Mouse (Mus musculus) thymus, postnatal 25 days (tissue): ENCODE results near the gene Nr4a3.
A peak's percentile ranks its signal among the peaks of the same experiment; 100 is the strongest.

ENCODE experiments used
- DNase-seq: peaks from one replicate; pipeline ENCODE4 v3.0.0; 2022

Gene Nr4a3

DNA sequence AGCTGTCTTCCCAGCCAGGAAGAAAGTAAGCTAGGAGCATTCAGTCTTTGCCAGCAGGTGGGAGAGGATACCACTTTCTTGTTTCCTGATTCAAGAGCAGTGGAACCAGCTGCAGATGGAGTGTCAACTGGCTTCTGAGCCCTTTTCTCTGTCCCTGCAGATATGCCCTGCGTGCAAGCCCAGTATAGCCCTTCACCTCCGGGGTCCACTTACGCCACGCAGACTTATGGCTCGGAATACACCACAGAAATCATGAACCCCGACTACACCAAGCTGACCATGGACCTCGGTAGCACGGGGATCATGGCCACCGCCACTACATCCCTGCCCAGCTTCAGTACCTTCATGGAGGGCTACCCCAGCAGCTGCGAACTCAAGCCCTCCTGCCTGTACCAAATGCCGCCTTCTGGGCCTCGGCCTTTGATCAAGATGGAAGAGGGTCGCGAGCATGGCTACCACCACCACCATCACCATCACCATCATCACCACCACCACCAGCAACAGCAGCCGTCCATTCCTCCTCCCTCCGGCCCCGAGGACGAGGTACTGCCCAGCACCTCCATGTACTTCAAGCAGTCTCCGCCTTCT lies 6.2 kb downstream of the Nr4a3 start:
- DNase-seq: no peak

DNA sequence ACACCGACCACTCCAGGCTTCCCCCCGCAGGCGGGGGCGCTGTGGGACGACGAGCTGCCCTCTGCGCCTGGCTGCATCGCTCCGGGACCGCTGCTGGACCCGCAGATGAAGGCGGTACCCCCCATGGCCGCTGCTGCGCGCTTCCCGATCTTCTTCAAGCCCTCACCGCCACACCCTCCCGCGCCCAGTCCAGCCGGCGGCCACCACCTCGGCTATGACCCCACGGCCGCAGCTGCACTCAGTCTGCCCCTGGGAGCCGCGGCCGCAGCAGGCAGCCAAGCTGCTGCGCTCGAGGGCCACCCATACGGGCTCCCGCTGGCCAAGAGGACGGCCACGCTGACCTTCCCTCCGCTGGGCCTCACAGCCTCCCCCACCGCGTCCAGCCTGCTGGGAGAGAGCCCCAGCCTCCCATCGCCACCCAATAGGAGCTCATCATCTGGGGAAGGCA lies 6.7 kb downstream of the Nr4a3 start:
- no peak for DNase-seq

DNA sequence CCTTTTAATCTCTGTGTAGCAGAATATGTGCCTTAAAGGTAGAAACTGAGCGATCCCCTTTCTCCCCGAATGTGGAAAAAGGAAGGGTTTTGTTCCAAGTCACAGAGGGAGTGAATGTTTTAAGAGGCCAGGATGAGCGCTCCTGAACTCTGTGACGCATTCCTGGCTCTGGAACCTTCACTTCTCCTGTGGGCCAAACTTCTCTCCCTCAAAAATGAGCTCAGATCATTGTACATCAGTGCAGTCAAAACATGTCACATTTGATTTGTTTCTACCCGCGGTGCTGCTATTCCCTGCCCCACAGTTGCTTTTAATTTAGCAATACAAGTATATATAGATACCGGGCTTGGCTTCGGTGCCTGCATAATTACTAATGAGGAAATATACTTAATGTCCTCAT lies 16.8 kb downstream of the Nr4a3 start:
- DNase-seq: no peak

DNA sequence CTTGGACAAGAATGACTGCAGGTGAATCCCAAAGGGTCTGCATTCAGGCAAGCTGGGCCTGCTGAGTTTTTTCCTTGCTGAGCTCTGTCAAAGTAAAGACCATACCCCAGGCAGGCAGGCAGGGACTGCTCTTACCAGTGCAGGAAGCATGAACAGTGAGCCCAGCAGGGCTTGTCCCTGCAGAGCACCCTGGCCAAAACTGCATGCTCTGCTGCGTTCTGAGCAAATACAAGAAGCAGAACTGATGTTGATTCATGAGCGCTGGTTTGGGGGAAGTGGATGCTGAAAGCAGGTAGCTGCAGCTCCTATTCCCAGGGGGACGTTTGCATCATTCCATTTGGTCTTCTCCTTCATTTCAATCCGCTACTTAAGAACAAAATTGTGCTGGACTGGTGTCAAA lies 19.4 kb downstream of the Nr4a3 start:
- no peak for DNase-seq

DNA sequence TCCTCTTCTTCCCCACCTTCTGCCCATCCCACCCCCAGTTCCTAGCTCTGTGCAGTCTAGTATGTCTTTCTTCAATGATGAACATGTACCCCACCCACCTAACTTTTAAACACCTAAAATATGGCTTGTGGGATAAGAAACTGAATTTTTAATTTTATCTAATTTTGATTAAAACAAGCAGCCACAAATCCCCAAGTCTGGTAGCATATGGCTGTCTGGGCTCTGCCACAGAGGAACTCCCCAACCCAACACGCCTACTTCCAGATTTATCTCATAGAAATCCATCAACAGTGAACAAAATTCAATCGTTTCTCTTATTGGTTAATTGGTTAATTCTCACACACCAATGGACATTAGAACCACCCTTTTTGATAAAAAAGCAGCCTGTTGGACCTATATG lies 21.7 kb downstream of the Nr4a3 start:
- no peak for DNase-seq

DNA sequence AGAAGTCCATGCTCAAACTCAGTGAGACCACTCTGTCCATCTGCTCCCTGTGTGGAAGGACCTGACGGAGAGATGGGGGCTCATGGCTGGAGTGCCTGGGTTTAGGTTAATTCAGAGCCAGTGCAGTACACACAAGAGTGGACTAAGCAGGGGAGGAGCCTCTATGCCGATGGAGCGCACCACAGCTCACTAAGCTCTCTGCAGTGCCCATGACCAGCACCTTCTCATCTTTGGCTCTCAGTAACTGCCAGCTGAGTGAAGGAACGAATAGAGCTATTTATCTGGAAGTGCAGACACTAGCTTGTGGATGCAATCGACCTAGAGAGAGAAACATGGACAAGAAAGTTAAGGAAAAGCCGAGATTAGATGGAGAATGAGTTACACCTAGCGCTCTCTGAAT lies 24.2 kb downstream of the Nr4a3 start:
- DNase-seq: no peak

DNA sequence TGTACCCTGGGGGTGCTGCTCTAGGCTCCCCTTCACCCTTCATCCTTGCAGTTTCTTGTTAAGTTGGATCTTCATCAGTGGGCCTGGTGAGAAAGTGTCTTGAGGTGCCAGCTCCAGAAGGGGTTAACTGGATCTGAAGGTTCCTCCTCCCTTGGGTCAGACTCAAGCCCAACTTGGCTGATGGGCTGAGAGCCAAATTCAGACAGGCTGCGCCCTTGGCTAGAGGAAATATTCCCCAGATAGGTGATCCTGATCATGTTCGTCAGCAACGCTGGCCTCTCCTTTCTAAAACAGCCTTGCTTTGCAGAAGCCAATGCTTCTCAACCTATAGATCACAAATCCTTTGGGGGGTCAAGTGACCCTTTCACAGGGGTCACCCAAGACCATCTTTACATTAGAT lies 27.1 kb downstream of the Nr4a3 start:
- DNase-seq: no peak

DNA sequence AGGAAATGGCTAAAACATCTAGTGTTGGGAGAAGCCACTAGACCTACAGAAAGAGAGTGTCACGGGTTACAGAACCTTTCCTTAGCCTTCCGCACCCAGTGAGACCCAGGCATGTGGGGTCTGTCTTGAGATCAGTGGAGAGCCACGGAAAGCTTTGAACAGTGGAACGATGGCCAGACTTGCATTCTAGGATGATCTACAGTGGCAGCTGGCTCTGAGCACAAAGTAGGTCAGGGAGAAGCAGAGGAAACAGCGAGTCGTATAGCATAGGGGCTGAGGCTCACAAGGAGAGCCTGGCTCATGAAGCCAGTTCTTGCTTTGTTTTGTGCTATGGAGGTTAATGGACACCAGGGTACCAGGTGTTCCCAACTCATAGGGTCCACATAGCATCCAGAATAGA lies 28.4 kb downstream of the Nr4a3 start:
- peak; percentile 25 for DNase-seq

DNA sequence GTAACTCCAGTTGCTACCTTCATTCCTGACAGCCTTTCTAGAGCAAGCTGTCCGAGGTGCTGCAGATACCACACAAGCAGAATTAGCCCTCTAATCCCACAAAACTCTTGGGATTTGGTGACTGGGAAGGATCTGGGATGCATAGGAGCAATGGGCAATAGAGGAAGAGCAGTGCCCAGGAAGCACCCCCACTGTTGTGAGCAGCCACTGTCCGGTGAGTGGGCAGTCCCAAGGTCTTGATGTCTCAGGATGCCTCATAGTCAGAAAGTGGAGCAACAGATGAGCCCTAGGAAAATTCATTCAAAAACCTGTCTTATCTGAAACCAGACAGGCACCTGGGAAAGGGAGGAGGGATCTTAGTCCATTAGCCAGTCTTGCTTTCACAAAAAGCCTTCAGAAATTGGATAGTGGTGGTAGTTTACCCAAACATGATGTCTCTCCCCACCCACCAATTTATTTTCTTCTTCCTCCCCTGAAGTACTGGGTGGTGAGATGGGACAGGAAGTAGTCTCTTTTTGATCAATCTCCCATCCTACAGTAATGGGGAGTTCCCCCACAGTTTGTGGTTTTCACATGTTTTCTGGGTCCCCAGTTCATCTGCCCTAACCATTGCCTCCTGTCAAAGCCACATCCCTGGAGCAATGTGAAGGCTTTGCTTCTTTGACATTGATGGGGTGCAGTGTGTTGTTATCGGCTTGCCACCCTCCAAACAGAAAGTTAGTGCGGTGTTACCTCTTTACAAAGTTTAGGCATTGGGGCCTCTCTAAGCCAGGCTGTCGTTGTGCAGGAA lies 29.7 kb downstream of the Nr4a3 start:
- peak; percentile 54 for DNase-seq

DNA sequence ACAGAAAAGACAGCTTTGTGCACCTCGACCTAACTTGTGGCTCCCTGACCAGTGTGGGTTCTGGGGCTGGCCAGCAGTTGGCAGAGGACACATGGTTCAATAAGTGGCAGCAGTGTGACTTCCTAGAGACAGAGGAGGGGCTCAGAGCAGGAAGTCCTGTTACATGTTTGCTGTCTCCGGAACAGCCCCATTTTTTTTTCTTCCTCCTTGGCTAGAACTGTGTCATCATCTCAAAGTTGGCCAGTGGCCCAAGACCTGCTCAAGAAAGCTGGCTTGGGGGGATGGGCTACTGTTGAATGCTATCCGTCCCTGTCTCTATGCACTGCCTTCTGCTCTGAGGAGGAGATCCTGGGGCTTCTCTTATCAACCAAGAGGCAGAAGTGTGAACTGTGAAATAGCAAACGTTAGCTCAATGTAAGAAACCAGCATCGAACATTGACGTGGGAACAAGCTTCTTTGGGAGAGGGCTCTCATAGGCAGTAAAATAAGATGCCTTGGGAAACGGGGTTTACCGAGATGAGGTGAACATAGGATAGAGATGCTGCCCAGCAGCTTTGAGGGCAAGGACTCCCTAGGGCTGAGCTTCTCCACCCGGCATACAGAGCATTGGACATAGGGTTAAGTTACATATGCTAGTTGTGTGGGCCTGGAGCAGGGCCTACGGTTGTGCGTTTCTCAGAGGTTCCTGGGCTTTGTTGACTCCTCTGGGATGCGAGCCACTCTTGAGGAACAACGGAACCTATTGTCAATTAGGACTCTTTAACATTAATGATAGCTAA lies 31.9 kb downstream of the Nr4a3 start:
- DNase-seq: peak; percentile 6

DNA sequence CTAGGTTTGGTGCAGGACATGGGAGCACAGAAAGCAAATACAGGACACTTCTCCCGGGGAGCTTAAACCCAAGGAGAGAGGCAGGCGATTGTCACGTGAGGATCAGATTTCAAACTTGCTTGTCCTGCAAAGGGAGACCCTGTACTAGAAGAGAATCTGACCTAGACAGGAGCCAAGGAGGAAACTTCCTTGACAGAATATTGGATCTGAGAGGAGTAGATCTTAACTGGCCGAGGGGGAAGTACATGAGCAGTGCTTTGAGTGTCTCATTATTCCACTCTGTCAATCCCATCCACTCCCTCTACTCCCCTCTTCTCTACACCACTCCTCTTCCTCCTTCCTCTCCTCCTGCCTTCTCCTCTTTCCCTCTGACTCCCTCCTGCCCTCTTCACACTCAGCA lies 33.3 kb downstream of the Nr4a3 start:
- no peak for DNase-seq

DNA sequence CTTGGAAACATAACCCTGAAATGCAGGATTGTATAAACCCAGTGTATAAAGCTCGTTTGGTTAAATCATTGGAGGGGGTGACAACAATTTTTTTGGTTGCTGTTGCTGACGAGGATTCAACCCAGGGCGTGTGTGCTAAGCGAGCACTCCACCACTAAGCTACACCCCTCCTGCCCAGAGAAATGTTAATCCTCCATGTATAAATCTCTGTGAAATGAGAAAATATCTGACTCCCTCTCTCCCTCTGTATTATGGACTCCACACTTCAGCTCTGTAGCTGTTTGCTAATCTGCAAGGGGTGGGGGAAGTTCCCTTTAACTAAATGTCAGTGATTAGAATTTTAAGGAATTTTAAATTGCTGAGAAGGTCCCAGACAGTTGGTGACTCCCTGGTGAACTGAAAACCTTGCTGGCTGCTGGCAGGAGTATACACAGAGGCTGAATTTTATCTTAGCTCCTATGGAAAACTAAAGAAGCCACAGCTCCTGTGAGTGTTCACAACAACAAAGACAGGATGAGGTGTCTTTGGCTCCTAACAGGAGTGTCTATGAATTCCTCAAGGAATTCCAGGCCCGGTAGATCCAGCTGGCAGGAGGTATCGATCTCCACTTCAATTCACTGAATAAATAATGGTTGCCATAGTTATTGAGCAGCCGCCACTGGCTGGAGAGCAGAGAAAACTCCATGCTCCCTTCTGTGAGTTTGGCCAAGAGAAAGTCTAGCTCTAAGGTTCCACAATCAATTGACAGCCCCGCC lies 34.5 kb downstream of the Nr4a3 start:
- no peak for DNase-seq

DNA sequence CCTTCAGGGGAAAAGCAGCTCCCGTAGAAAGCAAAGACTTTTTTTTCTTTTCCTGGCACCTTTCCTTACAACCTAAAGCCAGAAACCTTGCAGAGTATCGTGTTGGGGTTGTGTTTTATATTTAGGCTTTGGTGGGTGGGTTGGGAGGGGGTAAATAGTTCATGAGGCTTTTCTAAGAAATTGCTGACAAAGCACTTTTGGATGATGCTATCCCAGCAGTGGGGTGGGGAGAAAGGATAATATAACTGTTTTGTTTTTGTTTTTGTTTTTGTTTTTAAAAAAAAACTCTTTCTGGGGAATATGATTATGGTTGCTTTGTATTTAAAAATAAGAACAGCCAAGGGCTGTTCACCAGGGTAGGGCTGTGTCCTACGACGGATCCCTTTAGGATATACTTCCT lies 38.5 kb downstream of the Nr4a3 start:
- no peak for DNase-seq

DNA sequence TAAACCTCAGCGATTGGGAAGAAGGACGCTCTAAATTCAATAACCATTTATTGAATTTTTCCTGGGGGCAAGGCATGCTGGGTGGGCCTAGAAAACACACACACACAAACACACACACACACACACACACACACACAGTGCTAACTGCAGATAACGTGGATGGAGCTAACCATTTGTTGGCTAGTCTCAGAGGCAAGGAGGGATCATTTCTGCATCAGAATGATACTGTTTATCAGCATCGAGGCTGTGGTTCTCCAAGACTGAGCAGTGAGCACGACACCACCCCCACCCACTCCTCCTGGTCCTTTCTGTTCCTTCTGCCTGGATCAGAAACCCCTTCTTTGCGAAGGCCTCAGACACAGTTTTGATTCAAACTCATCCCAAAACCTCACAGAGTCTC lies 41.7 kb downstream of the Nr4a3 start:
- no peak for DNase-seq

DNA sequence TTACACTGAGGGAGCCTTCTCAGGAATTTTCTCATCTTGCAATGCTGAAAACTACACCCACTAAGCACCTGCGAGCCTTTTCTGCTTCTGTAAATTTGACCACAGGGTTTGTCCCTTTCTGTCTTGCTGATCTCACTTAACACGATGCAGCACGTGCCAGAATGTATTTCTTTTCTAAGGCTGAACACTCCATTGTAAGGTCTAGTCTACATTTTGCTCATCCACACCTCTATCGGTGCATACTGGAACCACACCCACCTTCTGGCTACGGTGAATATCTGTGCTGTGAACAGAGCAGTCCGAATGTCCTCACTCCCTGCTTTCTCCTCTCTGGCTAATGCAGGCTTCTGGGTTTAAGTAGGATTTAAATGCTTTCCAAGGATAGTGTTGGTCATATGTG lies 42.5 kb downstream of the Nr4a3 start:
- no peak for DNase-seq

DNA sequence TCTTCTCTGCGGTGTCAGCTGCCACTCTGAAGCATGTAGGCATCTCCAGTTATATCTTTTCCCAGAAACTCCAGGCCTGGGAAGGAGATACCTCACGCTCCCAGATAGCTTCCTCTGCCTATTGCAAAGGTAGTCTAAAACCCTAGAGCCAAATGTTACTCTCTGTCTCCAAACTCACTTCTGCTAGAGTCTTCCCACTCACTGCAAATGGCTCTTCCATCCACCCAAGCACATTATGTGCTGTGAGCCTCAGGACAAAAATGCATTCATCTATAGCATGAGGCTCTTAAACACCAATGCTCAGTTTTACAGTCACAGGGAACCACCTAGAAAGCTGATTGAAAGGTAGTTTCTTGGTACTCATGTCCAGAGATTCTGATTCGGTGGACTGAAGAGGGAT lies 48.3 kb downstream of the Nr4a3 start:
- no peak for DNase-seq

DNA sequence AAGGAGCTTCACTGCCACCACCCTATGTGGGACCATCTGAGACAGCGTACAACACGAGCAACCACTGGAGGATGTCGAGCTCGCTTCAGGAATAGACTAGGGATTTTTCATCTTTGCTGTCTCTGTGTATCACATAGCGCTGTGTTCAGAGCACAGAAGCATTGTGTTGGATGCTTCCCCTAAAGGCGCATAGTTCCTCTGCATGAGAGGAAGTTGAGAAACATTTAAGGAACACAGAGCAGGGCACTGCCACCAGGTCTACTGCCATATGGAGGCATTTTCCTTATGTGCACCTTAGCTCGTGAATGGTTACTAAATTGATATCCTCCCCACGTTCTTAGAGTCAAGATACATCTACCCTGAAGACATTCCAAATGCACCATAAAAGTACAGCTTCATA lies 55.3 kb downstream of the Nr4a3 start:
- no peak for DNase-seq

DNA sequence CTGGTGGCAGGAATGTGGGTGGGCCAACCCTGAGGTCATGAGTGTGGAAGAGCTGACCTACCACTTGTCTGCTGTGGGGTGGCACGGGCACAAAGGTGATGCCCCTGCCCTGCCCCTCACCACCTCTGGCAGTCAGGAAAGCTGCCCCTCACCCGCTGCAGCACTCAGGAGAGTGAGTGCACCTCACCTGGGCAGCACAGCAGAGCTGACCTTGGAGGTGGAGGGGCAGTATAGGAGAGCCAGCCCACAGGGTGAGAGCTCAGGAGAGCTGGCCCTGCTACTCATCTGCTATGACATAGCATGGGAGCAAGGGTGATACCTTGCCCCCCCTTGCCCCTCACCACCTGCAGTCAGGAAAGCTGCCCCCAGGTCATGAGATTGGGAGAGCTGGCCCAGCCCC lies 57.0 kb downstream of the Nr4a3 start:
- DNase-seq: no peak

DNA sequence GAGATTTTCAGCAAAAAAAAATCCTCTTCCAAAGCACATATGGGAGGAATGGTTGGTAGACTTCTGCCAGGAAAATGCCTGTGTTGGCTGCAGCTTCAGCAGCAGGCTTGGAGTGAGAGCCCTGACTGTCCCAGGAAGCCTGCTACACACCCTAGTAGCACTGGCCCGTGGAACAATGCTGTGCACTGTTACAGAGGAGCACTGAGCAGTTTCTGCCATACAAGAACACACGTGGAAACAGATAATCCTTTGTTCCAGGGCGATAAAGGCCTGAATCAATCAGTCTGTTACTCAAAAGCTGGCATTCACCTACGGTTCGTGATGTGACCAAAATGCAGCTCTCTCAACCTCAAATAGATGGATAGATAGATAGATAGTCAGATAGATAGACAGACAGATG lies 60.4 kb downstream of the Nr4a3 start:
- DNase-seq: no peak

DNA sequence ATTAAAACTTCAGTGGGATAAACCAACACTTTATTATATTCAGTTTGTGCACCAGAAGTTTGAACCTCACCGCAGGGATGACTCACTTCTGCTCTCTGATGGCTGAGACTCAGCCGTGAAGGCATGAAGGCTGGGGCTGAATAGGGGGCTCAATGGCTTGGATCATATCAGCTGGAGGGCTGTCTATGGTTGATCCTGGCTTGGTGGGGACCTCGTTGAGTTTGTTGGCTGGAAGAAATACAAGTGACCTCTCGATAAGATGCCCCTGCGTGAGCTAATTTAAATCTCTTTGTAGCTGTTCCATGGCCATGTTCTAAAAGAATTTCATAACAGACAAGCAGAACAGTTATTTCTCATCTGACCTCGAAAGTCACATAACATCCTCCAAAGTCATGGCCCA lies 62.1 kb downstream of the Nr4a3 start:
- DNase-seq: no peak

DNA sequence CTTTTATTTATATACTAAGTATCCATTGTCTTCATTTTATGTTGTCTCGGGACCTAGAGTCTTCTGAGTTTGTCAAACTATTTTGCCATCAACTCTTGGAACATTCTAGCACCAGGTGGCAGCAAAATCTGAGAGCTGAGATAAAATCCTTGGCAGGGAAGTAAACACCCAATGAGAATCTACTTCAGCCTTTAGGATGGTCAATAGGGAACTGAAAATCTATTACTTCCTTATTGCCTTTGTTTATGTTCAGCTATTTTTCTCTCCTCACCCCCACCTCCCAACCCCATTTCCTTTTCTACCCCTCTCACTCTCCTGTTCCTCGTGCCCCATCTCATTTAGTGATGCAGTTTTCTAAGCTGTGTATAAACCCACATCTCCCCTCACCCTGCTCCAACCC lies 63.6 kb downstream of the Nr4a3 start:
- no peak for DNase-seq

DNA sequence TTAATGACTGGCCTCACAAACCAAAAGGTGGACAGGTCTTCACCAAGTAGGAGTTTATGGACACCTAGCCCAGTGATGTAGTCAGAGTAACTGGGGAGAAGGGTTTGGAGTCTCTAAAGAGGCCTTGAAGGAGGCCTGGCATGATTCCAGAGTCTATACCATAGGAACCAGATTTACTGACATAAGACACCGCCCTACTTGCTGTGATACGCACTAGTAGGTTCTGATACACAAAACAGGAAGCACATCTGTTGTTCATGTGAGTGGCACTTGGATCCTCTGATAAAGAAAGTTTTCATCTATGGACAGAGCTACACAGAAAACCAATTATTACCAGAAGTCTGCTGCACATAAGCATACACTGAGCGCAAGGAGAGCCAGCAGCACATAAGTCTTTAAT lies 65.4 kb downstream of the Nr4a3 start:
- DNase-seq: no peak

DNA sequence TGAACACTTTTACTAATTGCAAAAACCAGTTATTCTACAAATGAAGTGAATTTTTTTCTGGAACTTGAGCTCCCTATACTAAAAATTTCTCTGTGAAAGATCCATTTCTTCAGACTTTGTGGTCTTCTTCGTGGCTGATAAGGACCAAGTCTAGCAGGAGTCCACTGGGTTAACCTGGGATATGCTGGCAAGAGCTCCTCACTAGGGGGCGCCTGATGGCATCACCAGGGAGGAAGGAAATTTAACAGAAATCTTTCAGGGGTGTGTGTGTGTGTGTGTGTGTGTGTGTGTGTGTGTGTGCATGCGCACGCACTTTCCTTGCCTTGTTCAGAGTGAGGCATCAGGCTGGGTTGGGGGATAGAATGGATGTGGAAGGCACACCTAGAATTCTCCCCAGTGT lies 71.2 kb downstream of the Nr4a3 start:
- peak; percentile 58 for DNase-seq

DNA sequence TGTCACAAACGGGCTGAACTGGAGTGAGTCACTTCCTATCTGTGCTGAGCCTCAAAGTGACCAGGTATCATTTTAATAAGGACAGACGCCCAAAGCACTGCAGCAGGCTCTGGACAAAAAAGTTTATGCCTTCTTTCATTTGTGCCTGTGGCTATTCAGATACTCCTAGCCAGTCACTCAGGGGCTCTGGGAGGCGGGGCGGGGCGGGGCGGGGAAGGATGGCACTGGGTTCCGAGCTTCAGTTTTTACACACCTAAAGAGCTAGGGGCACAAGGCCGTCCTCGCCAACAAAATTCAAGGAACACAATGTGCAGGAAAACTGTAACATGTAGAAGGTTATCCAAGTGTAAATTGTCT lies 79.4 kb downstream of the Nr4a3 start:
- DNase-seq: no peak
